Mouse (Mus musculus) heart, adult 2 months (tissue): Measurements from ENCODE around the gene Fgfr2.

ENCODE experiments used
- CTCF ChIP-seq: fragments of 200-600 bp; IDR thresholded peaks from 2 replicates; pipeline ENCODE4 v1.8.1; 2022; ENCODE audit warnings: antibody characterized with exemption, mild to moderate bottlenecking, moderate library complexity
- EP300 ChIP-seq: fragments of 200-500 bp; IDR thresholded peaks from 2 replicates; pipeline ENCODE4 v1.6.1; 2011; ENCODE audit warnings: low read depth, low read length, control low read depth; ENCODE audit not compliant: insufficient read depth
- POLR2A ChIP-seq: fragments of 200-500 bp; IDR thresholded peaks from 2 replicates; pipeline ENCODE4 v1.6.1; 2011; ENCODE audit warnings: mild to moderate bottlenecking, low read depth, low read length, control low read depth; ENCODE audit not compliant: insufficient read depth

GRCm38 (mm10) chr7:131187996-131188395 lies 1935.2 kb downstream of the Fgfr2 start:
- TF ChIP-seq CTCF (no peak), EP300 (no peak), POLR2A (no peak)
